Mouse (Mus musculus) testis, adult 2 months (tissue): ENCODE data around the gene Cd300lf. TPM values are rescaled to one million over a fixed set of nuclear protein-coding genes. Genes with fewer than 3 reads are reported as not detected.

ENCODE experiments used
- H3K27ac ChIP-seq: fragments of 200-500 bp; 2 replicates; pipeline ENCODE4 v1.5.1; 2012; ENCODE audit warnings: low read depth, low read length; ENCODE audit not compliant: control insufficient read depth, insufficient read depth
- H3K27me3 ChIP-seq: fragments of 200-500 bp; 2 replicates; pipeline ENCODE4 v1.6.1; 2012; ENCODE audit warnings: mild to moderate bottlenecking, low read length, moderate library complexity; ENCODE audit not compliant: control insufficient read depth, insufficient read depth
- H3K36me3 ChIP-seq: fragments of 200-500 bp; 2 replicates; pipeline ENCODE4 v1.6.1; 2012; ENCODE audit warnings: mild to moderate bottlenecking, low read length; ENCODE audit not compliant: control insufficient read depth, insufficient read depth
- H3K4me1 ChIP-seq: fragments of 200-500 bp; 2 replicates; pipeline ENCODE4 v1.6.1; 2012; ENCODE audit warnings: low read length; ENCODE audit not compliant: control insufficient read depth, insufficient read depth
- H3K4me3 ChIP-seq: fragments of 200-500 bp; 2 replicates; pipeline ENCODE4 v1.5.1; 2012; ENCODE audit warnings: low read depth, mild to moderate bottlenecking, low read length, moderate library complexity, mixed read lengths; ENCODE audit not compliant: control insufficient read depth
- CTCF ChIP-seq: fragments of 200-500 bp; IDR thresholded peaks from 2 replicates; pipeline ENCODE4 v1.5.1; 2012; ENCODE audit warnings: low read depth, mild to moderate bottlenecking, inconsistent platforms, low read length, moderate library complexity; ENCODE audit not compliant: control insufficient read depth, insufficient read depth, insufficient replicate concordance
- POLR2A ChIP-seq: fragments of 200-500 bp; IDR thresholded peaks from 2 replicates; pipeline ENCODE4 v1.6.1; 2012; ENCODE audit warnings: low read depth, mild to moderate bottlenecking, inconsistent platforms, low read length, moderate library complexity; ENCODE audit not compliant: control insufficient read depth
- polyA plus RNA-seq: library from polyadenylated mRNA; depleted of rRNA; stranded (reverse); fragments of >200 nt; gene quantifications from 2 replicates; pipeline ENCODE4 v1.2.3, GENCODE M21; 2012

The Cd300lf gene
- polyA plus RNA-seq, 1 experiment: 0.09 TPM

GRCm38 (mm10) chr11:115160883-115161577 lies 27.2 kb upstream of the Cd300lf start:
- H3K27me3 ChIP-seq: peaks cover 2% of the 10 kb centered on the region
- H3K36me3 ChIP-seq: no peaks in the 10 kb centered on the region
- peaks cover 22% of the 10 kb centered on the region for H3K4me1 ChIP-seq

GRCm38 (mm10) chr11:115160016-115160797 lies 26.4 kb upstream of the Cd300lf start:
- no peak overlapping the region for H3K27ac ChIP-seq
- peaks cover 2% of the 10 kb centered on the region for H3K27me3 ChIP-seq
- TF ChIP-seq CTCF (peak; percentile 54), POLR2A (no peak)
- H3K36me3 ChIP-seq: no peaks in the 10 kb centered on the region
- H3K4me1 ChIP-seq: peaks cover 22% of the 10 kb centered on the region
- no peak overlapping the region for H3K4me3 ChIP-seq

More at GRCm38 (mm10) chr11:115160883-115161577, 27.2 kb upstream of the Cd300lf start:
- TF ChIP-seq POLR2A (no peak), CTCF (peak; percentile 93)
- Histone ChIP-seq H3K4me3 (peak overlapping the region; percentile 39; the same call in 1 of the 2 replicates), H3K27ac (no peak overlapping the region)

- H3K36me3 ChIP-seq: no peaks in the 10 kb centered on the region
- H3K4me1 ChIP-seq: peaks cover 10% of the 10 kb centered on the region
- no peak overlapping the region for H3K4me3 ChIP-seq
- TF ChIP-seq POLR2A (no peak), CTCF (no peak)
- no peaks in the 10 kb centered on the region for H3K27me3 ChIP-seq
- no peak overlapping the region for H3K27ac ChIP-seq
Measured at GRCm38 (mm10) chr11:115157933-115158719, 24.3 kb upstream of the Cd300lf start.

- TF ChIP-seq POLR2A: no peak
- no peak for TF ChIP-seq CTCF
- no peak overlapping the region for H3K4me3 ChIP-seq
- no peak overlapping the region for H3K27ac ChIP-seq
- H3K27me3 ChIP-seq: no peaks in the 10 kb centered on the region
- no peaks in the 10 kb centered on the region for H3K36me3 ChIP-seq
- H3K4me1 ChIP-seq: peaks cover 7% of the 10 kb centered on the region
Measured at GRCm38 (mm10) chr11:115155053-115155634, 21.4 kb upstream of the Cd300lf start.

- H3K27ac ChIP-seq: no peak overlapping the region
- peaks cover 7% of the 10 kb centered on the region for H3K4me1 ChIP-seq
- no peaks in the 10 kb centered on the region for H3K36me3 ChIP-seq
- H3K27me3 ChIP-seq: no peaks in the 10 kb centered on the region
- peak; percentile 60; the same call in 1 of the 2 replicates for TF ChIP-seq CTCF
- TF ChIP-seq POLR2A: no peak
- peak overlapping the region; percentile 17 for H3K4me3 ChIP-seq
Measured at GRCm38 (mm10) chr11:115153699-115154292, 20.0 kb upstream of the Cd300lf start.

- Histone ChIP-seq H3K4me1 (peaks cover 7% of the 10 kb centered on the region), H3K27ac (no peak overlapping the region), H3K4me3 (no peak overlapping the region), H3K36me3 (no peaks in the 10 kb centered on the region), H3K27me3 (no peaks in the 10 kb centered on the region)
- TF ChIP-seq CTCF (no peak), POLR2A (no peak)
Measured at GRCm38 (mm10) chr11:115153088-115153487, 19.3 kb upstream of the Cd300lf start.
